Mouse (Mus musculus): ENCODE data around the gene Lonp2.

Gene Lonp2

DNA sequence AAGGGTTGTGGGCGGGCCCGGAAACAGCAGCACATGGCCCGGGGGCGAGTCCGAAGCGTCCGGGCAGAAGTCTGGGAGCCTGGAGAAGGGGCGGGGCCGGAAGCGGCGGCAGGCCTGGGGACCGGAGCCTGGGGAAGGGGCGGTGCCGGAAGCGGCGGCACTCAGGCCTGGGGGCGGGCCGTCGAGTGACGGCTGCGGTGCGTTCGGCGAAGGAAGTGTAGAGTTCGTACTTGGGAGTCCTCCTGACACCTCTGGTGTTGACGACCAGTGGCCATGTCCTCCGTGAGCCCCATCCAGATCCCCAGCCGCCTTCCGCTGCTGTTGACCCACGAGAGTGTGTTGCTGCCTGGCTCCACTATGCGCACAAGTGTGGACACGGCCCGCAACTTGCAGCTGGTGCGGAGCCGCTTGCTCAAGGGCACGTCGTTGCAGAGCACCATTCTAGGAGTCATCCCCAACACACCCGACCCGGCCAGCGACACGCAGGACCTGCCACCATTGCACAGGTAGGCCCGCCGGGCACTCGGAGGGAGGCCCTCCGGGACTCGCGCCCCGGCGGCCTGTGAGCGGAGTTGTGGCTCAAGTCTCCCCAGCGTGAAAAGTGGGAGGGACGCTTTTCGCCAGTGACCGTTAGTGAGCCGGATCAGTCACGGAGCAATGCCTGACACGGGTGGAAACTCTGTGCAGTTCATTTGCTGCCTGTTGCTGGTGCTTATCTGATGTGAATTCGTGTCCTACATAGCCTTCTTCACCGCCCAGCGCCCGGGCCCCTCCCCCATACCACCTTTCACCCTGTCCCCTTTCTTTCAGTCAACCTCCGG lies at the start of gene Lonp2:
Gene Lonp2, plus strand, starts transcription at position 133 of the 821 bp plus-strand sequence.
- DNase-seq: peak; percentile 99

- DNase-seq: no peak
Measured at GRCm38 (mm10) chr8:86577547-86577946, 46.3 kb upstream of the Lonp2 start.

GRCm38 (mm10) chr8:86578076-86578475 lies 45.8 kb upstream of the Lonp2 start:
- DNase-seq: peak; percentile 52

DNA sequence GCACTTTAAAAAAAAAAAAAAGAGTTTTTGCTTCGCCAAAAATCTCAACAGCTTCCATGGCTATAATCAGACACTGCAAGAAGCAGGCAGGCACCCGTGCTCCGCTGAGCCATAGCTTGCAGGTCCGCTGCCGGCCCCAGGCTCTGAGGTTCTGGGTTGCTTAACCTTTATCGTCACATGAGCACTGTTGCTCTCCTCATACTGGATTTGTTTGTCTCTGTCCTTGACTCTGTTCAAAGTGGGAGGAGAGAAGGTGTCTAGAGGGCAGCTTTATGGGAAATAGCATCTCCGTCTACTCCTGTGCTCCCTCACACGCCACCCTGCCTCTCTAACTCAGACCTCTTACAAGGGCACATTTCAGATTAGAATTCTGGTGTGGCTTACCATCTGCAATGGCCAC lies 45.1 kb upstream of the Lonp2 start:
- no peak for DNase-seq

DNA sequence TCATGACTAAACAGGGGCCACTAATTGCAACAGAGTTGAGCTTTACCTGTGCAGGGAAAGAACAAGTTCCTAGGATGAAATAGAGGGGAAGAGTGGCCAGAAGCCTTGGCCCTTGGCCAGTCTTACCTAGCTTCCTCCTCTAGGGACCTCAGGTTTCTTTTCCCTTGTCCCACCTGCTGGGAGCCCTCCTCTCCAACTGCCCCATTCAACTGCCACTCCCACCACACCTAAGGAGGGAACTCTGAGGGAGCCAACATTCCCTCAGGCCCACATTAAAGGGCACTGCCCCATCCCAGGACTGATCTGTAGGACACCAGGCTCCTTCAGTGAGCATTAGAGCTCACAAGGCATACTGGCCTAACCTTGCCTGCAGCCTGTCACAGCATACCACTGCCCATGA lies 43.4 kb upstream of the Lonp2 start, which contains the start of gene Abcc12:
Gene Abcc12, minus strand, starts transcription at position 229 of the 400 bp plus-strand sequence.
- no peak for DNase-seq

DNA sequence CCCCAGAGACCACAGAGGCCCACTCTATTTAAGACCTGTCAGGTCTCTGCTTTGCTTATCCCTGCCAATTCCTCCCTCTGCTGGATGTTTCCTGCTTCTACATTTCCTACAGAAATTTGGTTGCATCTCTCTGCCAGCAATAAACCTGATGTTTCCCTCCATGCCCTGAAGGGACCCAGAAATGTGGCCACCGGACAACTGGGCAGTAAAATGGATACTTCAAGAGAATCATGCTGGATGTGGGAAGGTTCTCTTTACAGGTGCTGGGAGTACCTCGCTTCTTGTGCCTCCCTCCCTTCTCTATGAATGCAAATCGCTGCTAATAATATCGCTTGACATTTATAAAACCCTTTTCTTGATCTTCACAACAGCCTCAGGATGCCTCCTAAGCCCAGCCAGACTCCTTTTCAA lies 41.9 kb upstream of the Lonp2 start:
- no peak for DNase-seq

- peak; percentile 86 for DNase-seq
Measured at GRCm38 (mm10) chr8:86585118-86585517, 38.7 kb upstream of the Lonp2 start.

- DNase-seq: peak; percentile 86
Measured at GRCm38 (mm10) chr8:86585532-86585931, 38.3 kb upstream of the Lonp2 start.

DNA sequence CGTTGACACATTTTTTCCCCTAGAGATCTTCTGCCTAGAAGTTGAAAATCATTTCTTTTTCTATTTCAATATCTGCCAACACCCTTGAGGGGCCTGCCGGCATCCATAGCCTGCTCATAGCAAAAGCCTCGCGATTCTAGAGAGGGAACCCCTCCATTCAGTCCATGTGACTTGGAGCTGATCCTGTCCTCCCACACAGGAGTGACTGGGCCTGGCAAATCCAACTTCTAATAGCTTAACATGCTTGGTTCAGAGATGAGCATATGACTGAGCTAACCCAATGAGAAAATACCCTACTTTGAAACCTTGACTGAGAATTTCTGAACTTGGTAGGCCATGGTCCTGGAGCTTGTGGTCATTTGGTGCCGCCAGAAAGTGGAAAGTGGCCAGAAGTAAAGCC lies 37.8 kb upstream of the Lonp2 start:
- no peak for DNase-seq

GRCm38 (mm10) chr8:86586642-86587041 lies 37.2 kb upstream of the Lonp2 start:
- no peak for DNase-seq

GRCm38 (mm10) chr8:86588338-86588737 lies 35.5 kb upstream of the Lonp2 start:
- no peak for DNase-seq

DNA sequence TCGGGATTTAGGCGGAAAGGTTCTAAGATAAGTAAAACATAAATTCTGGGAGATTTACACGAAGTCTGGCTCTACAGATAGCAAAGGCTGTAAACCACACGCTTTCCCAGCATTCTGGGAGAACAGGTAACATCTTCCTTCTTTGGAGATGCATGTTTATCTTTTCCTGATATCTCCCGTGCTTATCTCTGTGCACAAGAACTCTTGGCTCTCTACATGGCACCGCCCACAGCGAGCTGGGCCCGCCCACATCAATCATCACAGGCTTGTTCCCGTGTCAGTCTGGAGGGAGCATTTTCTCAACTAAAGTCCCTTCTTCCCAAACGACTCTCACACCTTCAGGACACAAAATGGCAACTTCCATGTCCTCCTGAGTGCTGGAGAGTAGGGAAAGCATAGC lies 30.7 kb upstream of the Lonp2 start:
- DNase-seq: no peak

- peak; percentile 67 for DNase-seq
Measured at GRCm38 (mm10) chr8:86594159-86594796, 29.6 kb upstream of the Lonp2 start.

- DNase-seq: no peak
Measured at GRCm38 (mm10) chr8:86595671-86596070, 28.2 kb upstream of the Lonp2 start.

DNA sequence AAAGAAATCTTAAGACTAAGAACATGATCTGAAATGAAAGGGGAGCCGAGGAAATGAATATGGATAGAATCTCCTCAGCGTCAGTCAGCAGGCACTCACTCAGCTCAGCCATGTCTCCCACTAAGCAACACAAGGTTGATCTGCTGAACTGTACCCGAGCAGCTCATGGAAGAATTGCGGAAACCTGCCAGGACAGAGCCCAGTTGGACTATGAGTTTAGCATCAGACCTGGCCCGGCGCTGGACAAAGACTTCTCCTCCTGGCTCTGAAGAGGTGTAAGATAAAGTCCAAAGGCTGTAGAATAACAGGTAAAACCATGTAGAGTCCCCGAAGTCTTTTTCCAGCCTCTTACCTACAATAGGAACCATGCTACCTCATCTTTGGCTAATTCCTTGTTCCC lies 26.2 kb upstream of the Lonp2 start:
- DNase-seq: peak; percentile 70

GRCm38 (mm10) chr8:86599299-86599698 lies 24.5 kb upstream of the Lonp2 start:
- DNase-seq: no peak

DNA sequence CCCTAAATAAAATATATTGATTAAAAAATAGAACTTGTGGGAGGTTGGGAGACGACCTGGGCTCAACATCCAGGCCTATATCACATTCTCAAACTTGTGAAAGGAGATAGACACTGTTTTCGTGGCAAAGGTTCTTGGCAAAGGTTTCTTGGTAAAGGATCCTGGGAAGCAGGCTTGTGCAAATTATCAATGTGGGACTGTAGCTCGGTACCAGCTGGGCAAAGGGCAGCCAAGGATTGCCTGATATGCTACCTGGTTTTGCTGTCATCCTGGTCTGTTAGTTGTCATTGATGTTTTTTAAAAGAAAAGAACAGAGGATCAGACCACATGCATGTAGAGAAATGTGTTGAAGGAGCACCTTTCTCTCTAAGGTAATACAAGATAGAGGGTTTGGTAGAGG lies 23.5 kb upstream of the Lonp2 start:
- no peak for DNase-seq

- DNase-seq: no peak
Measured at GRCm38 (mm10) chr8:86603174-86603573, 20.7 kb upstream of the Lonp2 start.

GRCm38 (mm10) chr8:86604676-86605075 lies 19.2 kb upstream of the Lonp2 start:
- DNase-seq: no peak

- DNase-seq: no peak
Measured at GRCm38 (mm10) chr8:86613798-86614197, 10.0 kb upstream of the Lonp2 start.

DNA sequence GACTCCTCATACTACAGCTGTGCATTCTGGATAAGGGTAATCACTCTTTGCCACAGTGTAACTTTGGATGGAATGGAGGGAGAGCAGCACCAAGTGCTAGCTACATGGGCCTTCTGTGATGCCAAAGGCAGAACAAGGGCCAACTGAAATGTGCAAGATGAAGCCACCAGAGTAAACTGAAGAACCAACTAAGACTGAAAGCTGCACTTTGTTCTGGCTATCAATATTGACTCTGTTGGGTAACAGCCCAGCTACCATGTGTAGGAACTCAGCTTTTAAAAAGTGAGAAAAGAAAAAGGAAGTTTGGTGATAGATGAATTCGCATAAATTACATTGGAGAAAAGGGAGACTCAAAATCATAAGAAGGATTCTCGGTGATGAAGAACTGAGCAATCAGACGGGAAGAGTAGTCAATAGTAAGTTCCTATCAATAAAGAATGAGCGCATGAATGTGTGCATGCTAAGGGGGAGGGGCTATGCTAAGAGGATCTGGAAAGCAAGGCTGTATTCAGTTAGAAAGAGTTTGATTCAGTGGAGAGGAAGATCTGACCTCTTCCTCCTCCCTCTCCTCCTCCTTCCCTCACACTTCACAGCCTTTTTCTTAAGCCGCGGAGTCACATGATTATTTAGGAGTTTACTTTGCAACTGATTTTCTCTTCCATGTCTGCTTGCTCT lies 8.6 kb upstream of the Lonp2 start:
- no peak for DNase-seq

DNA sequence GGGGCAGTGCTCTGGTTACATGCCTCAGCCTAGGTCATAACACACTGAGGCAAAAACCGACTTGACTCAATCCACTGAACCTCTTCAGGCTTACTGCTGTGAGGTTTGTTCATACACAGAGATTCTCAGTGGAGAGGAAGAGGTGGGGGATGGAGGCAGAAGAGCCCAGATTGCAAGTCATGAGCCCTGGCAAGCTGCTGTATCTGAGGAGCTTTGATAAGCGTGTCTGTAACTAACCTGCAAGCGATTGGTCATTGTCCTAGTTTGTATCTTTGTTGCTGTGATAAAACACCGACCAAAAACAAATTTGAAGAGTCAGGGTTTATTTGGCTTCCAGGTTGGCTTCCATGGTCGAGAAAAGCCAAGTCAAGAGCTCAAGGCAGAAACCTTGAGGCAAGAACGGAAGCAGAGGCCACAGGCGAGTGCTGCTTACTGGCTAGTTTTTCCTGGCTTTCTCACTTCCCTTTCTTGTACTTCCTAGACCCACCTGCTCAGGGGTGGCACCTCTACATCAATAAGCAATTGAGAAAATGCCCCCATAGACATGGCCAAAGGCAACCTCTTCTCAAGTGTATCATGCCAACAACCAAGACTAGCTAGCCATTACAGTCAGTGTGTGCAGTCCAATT lies 6.0 kb upstream of the Lonp2 start:
- DNase-seq: no peak

DNA sequence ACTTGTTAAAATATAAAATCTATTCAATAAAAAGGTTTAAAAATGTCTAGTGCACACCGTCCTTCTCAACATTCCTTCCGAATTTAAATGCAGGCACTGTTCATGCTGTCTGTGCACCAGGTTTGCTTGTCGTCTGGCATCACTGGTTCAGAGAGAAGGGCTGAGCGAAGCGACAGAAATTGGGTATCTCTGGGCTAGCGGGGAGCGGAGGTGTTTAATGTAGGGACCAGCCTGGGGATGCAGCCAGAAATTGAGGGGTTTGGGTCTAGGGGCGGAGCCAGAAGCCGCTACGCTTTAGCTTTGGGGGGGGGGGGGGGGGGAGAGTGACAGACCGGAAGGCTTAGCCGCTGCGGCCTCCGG lies 312 bp upstream of the Lonp2 start:
- no peak for DNase-seq
